Mouse (Mus musculus) thymus, postnatal 25 days (tissue): ENCODE data around the gene Anln.
"Not testable (repeated sequence)": the region's sequence is repeated elsewhere in the genome, so short reads cannot be mapped to it uniquely, and the experiment has no call there.

Experiments
- DNase-seq: peaks from one replicate; pipeline ENCODE4 v3.0.0; 2022

Gene Anln

DNA sequence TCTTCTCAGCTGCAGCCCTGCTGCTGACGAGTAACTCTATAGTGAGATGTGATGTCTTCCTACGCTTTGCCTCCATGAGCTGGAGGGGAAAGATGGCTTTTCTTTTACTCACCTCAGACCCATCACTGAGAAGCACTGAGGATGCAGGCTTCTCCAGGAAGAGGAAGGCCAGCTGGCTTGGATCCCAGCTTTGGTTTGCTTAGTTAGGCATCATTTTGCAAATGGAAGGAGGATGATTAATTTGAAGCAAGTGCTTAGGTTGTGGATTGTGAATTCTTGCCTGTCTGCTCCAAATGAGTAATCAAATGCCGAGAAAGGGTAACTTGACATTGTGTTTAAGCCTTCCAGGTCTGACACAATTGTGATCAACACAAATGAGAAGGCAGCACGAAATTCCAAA lies 10.0 kb upstream of the Anln start:
- no peak for DNase-seq

DNA sequence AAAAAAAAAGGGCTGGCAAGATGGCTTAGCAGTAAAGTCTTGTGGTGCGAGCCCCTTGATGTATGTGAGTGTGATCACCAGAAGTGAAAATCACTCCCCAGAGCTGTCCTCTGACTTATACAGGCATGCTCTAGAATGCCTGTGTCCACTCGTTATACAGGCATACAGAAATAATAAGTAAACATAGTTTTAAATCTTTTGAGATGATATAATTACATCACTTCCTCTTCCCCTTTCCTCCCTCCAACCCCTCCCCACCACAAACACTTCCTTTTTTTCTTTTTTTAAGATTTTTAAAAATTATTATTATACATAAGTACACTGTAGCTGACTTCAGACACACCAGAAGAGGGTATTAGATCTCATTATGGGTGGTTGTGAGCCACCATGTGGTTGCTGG lies 5.7 kb upstream of the Anln start:
- DNase-seq: no peak

- no peak for DNase-seq
Observed at GRCm38 (mm10) chr9:22390390-22390789, 1.4 kb upstream of the Anln start.

- DNase-seq: no peak
Observed at GRCm38 (mm10) chr9:22389736-22390245, 803 bp upstream of the Anln start.

DNA sequence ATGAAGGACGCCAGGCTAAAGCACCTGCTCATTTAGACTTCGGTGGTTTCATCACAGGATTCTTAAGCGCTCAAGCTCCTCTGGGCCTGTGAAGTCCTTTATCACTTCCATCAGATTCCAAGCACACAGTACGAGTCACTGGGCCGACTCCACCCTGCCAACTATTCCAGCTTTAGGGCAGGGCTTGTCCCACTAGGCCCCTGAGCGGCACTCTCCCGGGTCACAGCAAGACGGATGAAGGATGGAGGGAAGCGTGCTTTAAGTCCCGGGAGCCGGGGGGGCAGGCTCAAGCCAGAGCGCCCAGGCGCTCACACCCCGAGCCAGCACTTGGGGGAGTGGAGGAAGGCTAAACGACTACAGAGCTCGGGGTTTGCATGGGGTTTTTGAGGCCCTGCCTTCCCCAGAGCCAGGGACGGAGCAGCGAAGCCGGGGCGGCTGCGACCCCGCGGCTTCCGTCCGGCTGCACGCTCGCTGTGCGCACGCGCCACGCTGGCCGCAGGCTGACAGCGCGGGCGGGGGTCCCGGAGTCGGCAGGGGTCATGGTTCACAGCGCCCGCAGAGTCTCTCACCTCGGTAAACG lies 497 bp downstream of the Anln start:
- no peak for DNase-seq

DNA sequence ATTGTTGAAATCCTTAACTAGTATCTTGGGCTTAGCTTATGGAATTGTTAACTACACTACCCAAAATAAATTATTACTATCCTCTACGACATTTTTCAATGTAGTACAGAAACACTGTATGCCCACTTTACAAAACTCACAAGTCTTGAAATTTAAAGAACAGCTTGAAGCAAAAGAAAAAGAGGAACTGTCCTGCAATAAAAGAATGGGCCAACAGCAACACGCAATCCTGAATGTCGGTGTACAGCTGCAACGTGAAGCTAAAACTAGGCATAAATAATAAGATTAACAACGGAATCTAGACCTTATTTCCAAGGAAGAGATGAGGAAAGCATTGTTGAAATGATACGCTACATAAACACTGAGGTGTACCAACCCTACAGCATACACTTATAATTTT lies 1.1 kb downstream of the Anln start:
- no peak for DNase-seq

GRCm38 (mm10) chr9:22385890-22386289 lies 3.1 kb downstream of the Anln start:
- DNase-seq: no peak

DNA sequence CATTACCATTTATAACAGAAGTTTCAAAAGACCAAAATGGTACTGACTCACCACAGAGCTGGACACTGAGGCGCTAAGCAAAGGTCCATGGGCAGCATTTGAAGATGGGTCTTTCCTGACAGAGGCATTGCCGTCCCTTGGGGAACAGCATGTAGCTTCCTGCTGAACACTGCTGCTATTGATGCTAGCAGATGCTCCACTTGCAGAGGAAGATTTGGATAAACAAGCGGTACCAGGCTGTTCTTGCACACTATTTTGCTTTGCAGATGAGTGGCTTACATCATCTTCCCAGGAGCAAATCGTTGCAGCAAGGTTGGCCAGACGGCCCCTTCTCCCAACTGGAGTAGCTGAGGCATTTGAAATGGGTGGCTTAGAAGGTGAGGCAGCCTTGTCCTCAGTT lies 12.9 kb downstream of the Anln start:
- no peak for DNase-seq

DNA sequence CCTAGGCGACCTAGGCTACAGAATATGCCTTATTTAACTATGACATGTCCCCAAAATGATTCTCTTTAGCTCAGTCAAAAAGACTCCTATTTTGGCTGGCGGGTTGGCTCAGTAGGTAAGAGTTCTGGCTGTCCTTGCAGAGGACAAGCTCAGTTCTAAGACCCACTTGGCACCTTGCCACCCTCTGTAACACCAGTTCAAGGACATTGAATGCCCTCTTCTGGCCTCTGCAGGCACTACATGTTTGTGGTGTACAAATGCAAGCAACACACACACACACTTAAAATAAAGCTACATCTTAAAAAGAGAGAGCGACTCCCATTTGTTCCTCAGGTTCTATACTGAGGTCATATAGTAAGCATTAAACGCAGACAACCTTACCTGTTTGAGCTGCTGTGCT lies 16.2 kb downstream of the Anln start:
- DNase-seq: no peak

DNA sequence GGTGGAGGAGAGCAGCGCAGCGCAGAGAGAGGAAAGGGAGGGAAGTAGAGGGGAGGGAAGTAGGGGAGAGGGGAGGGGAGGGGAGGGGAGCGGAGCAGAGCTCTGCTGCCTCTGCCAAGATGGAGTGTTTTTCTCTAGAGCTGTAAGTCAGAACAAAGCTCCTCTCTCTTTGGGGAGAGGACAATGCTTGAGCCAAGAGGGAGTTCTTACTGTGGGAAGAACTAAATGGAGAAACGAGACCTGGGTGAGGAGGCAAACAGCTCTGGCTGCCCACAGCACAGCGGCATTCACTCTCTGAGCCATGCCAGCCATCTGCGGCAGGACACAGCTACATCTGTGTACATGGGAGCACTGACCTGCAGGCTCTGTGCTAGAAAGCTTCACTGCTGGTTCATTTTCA lies 21.0 kb downstream of the Anln start:
- DNase-seq: no peak

GRCm38 (mm10) chr9:22366621-22367020 lies 22.4 kb downstream of the Anln start:
- DNase-seq: no peak

GRCm38 (mm10) chr9:22366221-22366620 lies 22.8 kb downstream of the Anln start:
- DNase-seq: no peak

DNA sequence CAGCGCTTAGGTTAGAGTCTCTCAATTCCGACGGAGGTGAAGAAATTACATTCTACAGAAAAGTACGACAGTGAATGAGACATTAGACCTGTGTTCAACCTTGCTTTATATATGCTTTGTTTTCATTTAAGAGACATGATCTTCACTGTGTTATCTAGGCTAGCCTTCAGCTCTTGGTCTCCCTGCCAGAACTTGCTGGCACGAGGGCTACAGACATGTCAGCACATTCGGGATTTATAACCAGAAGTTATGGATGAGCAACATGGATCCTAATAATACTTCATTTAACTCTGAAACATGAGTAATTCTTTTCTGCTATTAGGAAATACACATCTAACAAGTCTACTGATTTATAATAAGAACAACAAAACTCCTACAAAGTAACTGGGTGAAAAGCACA lies 28.1 kb downstream of the Anln start:
- no peak for DNase-seq

DNA sequence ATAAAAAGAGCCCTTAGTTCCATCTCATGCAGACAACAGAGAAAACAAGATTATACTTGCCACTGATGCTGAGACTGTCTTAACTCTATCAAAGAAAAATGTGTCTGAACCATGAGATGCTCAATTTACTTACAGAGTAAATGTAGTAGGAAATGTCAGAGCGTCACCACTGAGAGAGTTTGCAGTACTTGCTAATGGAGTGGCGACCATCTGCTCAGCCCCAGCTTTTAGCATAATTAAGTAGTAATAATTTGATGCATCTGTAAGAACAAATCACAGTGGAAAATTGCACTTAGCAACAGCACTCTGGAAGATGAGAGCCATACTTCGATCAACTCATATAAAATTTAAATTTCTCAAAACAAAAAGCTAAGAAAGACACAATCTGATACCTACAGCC lies 33.1 kb downstream of the Anln start:
- no peak for DNase-seq

DNA sequence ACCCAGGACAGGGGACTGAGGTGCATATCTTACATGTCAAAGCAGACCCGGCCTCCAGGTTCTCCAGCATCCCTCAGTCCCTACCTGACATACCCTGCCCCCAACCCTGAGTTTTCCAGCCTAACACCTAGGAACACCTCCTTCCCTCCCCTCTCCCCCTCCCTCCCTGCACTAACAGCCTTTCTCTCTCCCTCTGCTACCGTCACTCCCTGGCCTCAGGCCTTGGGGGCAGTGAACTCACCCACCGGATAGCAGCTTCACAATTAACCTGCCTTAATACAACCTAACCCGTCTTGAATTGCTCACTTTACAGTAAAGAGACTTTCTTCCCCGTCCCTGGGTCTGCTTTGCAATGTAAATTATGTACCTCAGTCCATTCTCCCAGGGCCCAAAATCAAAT lies 35.1 kb downstream of the Anln start:
- DNase-seq: no peak

- DNase-seq: no peak
Observed at GRCm38 (mm10) chr9:22353465-22353864, 35.5 kb downstream of the Anln start.

GRCm38 (mm10) chr9:22340331-22340730 lies 48.7 kb downstream of the Anln start:
- no peak for DNase-seq

DNA sequence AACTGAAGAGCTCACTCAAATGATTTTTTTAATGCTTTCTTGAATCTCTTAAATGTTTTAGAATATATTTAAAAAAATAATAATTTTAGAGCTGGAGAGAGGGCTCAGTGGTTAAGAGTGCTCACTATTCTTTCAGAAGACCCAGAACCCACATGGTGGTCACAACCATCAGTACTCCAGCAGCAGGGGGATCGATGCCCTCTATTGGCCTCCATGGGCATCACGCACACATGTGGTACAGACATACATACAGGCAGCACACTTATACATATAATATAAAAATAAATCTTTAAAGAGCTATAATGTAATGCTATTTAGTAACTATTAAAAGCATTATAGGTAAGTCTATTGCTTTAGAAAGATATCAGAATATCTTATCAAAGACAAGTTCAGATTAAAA lies 51.8 kb downstream of the Anln start:
- no peak for DNase-seq

GRCm38 (mm10) chr9:22327475-22328387 lies 61.3 kb downstream of the Anln start:
- DNase-seq: peak; percentile 93

DNA sequence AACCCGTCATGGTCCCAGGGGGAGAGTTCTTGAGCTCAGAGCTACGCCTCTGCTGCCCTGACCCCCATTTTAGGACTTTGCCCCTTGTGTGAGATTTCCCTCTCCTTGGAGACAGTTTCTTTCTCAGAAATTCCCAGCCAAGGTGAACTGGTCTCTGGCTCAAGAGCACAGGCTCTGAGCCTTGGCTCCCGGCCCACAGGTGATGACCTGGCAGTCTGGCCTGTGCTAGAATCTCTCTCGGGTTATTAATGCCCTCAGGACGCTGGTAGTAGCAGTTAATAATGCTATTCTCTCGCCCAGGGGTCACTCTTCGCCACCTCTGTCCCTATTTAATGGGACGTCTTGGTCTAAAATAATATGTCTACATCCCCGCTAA lies 61.9 kb downstream of the Anln start:
- no peak for DNase-seq

DNA sequence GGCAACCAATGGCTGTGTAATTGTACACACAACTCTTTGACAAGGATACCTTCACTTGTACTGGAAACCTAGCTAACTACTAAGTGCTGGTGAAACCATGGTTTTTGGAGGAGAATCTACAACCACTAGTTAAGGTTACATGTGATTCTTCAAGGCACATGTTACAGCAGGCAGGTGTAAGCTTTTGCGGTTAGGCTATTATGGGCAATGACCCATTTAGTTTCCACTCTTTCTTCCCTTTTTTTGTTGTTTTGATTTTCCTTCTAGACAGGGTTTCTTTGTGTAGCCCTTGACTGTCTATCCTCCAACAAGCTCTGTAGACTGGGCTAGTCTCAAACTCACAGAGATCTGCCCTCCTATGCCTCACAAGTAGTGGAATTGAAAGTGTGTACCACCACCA lies 64.4 kb downstream of the Anln start:
- no peak for DNase-seq

DNA sequence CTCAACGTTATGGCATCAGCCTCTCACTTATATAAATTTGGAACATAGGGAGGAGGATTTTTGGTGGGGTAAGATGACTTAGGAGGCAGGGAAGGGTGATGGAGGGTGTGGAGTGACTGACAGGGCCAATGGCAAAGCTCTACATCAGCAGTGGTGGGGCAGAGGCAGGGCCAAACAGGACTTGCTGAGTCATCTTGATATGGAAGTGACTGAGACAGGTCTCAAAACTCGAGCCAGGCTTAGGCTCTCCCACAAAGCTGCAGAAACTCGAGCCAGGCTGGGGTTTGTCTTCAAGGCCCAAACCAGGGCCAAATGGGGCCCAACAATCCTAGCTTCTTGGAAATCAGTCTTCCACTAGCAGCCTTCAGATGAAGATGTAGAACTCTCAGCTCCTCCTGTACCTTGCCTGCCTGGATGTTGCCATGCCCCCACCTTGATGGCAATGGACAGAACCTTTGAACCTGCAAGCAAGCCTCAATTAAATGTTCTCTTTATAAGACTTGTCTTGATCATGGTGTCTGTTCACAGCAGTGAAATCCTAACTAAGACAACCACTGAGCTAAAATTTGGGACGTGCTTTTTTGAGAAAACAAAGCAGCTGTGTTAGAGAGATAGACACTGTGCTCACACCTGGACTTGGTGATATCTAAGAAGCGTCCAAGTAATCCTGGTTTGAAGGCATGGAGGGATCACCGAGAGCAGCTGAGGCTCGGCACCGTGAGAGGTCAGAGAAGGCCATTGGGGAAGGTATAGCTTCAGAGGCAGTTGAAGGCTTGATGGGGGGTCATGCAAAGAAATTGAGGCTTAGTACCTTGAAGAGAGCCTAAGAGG lies 66.4 kb downstream of the Anln start:
- no peak for DNase-seq

- DNase-seq: no peak
Observed at GRCm38 (mm10) chr9:22319109-22319508, 69.9 kb downstream of the Anln start.

GRCm38 (mm10) chr9:22316047-22316446 lies 72.9 kb downstream of the Anln start:
- not testable (repeated sequence) for DNase-seq
